Mouse (Mus musculus) CD4-positive helper T cell, adult 2 months (primary cell): ENCODE results near the gene Nf2.

Source experiments
- DNase-seq: peaks from one replicate; pipeline ENCODE4 v3.0.0-alpha.2; 2012; ENCODE audit warnings: low read depth, missing footprints, low spot score

Gene Nf2

GRCm38 (mm10) chr11:4849258-4849943 is at the start of gene Nf2:
TSS of gene Nf2 (minus strand) at chr11:4849536.
- peak; percentile 99 for DNase-seq

DNA sequence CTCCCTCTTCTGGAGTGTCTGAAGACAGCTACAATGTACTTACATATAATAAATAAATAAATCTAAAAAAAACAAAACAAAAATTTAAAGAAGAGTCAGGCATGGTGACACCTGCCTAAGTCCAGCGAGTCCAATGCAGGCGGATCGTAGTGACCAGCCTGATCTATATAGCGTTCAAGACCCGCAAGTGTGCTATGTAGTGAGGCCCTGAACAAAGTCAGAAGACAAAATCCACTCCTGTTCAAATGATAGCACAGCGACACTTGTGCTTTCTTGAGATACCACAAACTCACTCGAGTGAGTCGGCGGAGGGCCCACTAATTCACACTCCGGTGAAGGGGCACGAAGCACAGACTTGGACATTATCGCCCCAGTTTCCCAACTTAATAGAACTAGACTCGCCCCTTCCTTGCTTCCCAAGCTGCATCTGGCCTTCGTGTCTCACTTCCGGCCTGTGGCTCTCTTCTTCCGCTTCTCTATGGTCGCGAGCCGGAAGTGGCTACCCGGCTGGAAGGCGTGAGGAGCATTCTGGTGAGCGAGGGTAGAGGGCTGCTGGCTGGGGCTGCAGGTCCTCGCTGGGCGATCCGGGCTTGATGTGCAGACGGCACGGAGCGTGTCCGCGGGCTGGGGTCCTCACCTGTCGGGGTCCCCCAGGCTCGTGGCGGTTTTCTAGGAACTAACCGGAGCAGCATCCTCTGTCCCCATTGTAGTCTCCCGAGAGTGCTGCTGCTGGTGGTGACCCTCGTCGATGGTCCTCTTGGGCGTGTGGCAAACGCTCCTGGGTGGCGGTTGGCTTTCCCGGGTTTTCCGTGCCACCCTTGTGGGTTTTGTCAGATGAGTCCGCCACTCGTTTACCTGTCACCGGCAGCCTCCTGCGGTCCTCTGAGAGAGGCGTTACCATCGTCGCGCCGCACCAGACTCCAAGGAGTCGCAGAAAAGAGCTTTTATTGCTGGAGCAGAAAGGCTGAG is 45.8 kb upstream of the Nf2 start, which contains the start of gene Thoc5:
Gene Thoc5, plus strand, starts transcription at position 473 of the 969 bp plus-strand sequence.
- DNase-seq: peak; percentile 85

- DNase-seq: no peak
Measured at GRCm38 (mm10) chr11:4886987-4887386, 37.7 kb upstream of the Nf2 start.

DNA sequence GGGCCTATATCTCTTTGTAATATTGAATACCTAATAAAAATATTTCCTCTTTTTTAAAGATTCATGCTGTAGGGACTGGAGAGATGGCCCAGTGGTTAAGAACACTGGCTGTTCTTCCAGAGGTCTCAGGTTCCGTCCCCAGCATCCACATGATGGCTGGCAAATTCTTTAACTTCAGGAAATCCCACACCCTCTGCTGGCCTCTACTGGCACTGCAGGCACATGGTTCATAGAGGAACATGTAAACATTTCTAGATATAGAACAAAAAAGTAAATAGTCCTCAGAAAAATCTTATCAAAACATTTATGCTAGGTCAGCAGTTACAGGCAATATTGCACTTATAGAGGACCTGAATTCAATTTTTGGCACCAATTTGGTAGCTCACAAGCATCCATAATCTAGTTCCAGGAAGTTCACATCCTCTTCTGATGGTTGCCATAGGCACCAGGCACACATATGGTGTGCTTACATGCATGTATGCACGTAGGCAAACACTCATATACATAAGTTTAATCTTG is 36.1 kb upstream of the Nf2 start:
- DNase-seq: peak; percentile 51

DNA sequence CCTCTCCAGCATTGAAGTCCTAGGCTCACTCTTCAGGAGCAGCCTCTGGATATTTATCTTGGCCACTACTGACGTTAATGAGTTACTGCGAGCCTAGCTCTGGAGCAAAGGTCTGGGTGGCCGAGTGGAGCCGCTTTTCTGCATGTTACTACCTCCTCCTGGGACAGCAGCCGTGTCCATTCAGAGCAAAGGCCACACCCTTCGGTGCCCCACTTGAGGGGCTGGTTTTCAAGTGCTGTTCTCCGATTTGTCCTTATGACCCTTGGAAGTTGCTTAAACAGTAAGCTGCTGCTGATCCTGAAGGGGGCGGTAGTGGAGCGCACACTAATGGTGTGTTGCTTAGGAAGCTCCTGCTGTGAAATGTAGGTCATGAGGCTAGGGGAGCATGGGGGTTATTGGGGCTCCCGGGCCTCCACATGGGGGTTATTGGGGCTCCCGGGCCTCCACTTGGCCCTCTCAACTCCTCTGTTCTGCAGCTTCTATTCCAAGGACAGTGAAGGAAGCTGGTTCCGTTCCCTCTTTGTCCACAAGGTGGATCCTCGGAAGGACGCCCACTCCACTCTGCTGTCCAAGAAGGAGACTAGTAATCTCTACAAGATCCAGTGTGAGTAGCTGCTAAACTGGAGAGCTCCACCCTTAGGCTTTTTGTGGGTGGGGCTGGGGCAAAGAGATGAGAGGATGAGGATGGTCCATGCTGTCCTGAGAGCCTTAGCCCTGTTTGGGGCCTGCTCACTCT is 33.7 kb upstream of the Nf2 start:
- no peak for DNase-seq

DNA sequence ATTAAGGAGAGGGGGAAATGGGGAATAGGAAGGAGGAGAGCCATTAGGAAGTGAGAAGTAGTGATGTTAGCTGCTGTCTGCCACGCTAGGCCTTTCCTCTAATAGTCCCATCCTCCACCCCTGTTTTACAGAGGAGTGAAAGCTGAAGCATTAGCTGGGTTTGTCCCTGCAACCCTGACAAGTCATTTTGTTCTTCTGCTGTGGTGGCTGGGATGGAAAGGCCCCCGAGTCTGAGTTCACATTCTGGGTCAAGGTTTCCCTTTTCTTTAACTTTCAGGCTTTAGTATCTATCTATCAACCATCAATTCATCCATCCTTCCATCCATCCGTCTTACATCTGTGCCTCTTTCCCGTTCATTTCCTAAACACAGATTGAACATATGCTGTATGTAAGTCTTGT is 31.8 kb upstream of the Nf2 start:
- DNase-seq: no peak

DNA sequence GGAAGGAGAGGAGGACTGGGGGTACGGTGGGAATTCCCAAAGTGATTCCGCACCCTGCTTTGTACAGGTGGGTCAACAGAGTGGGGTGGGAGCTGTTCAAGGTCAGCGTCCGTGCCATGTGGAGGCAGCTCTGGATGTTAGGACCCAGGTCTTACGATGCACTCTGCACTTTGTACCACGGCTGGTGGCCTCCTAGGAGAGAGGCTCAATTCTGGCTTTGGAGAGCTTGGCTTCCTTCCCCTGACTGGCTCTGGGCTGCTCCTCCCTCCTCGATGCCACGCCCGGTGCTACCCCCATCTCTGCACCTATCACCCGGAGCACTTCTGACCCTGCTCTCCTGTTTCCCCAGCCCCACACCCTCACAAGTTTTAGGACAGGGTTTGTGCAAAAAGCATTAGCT is 25.2 kb upstream of the Nf2 start:
- no peak for DNase-seq

- DNase-seq: peak; percentile 88
Measured at GRCm38 (mm10) chr11:4873755-4874475, 24.6 kb upstream of the Nf2 start, which contains the start of gene Nipsnap1. TSS of gene Nipsnap1 (plus strand) at chr11:4873951.

- peak; percentile 78 for DNase-seq
Measured at GRCm38 (mm10) chr11:4865645-4866251, 16.4 kb upstream of the Nf2 start.

DNA sequence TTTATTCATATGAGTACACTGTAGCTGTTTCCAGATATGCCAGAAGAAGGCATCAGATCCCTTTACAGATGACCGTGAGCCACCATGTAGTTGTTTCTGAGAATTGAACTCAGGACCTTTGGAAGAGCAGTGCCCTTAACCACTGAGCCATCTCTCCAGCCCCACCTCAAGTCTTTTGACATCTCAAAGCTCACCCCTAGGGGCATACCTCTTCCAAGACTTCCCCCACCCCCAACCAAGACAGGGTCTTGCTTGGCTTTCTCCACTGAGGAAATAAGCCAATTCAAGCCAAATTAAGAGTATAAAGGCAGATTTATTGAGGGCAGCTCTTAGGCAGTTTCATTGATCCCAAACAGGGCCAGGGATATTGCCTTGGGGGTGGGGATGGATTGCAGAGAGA is 13.4 kb upstream of the Nf2 start:
- DNase-seq: no peak

DNA sequence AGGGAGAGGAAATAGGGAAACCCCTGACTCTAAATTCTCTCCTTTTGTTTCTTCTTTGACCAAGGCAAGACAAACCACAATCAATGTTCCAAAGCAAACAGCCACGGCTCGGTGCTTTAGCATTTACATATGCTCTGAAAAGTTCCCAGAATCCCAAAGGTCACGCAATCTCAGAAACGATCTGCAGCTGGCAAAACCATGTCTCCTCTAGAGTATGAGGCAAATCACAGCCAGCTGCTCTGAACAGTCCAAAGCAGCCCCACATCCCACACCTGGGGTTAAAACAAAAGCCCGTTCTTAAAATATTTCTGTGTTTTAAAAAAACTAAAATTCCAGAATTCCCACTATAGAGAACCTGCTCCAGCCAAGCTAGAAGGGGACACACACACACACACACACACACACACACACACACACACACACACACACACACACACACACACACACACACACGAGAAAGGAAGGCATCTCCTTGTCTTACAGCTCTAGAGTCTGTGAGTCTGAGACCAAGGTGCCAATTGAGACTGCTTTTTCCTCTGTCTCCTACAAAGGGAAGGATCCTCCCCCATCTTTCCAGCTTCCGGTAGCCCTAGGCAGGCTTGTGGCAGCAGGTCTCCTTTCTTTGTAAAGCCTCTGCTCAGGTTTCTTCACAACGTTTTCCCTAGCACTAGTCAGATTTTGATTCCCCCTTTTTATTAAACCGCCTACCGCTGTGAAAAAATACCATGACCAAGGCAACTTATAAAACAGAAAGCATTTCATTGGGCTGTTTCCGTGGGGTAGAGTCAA is 12.7 kb upstream of the Nf2 start:
- no peak for DNase-seq

DNA sequence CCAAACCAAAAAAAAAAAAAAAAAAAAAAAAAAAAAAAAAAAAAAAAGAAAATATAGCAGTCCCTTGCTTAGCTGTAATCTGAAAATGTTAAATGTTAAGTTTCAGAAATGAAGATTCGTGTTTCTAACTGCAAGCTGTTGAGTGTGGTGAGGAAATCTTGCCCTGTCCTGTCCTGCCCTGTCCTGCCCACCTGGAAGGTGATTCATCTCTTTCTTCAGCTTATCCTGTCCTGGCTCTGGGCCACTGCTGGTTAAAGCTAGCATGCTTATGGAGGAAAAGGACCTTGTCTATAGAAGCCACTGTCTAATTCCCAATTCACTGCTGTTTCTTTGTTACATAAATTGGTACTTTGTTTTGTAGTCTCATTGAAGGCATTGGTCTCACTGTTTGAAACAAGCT is 11.7 kb upstream of the Nf2 start:
- DNase-seq: no peak

GRCm38 (mm10) chr11:4858416-4858815 is 9.1 kb upstream of the Nf2 start:
- DNase-seq: no peak

- no peak for DNase-seq
Measured at GRCm38 (mm10) chr11:4854181-4854580, 4.8 kb upstream of the Nf2 start.

GRCm38 (mm10) chr11:4853021-4853420 is 3.7 kb upstream of the Nf2 start:
- no peak for DNase-seq

- no peak for DNase-seq
Measured at GRCm38 (mm10) chr11:4850404-4850803, 1.1 kb upstream of the Nf2 start.

- peak; percentile 65 for DNase-seq
Measured at GRCm38 (mm10) chr11:4848483-4849248, 670 bp downstream of the Nf2 start.

- no peak for DNase-seq
Measured at GRCm38 (mm10) chr11:4840942-4841526, 8.3 kb downstream of the Nf2 start.

GRCm38 (mm10) chr11:4838235-4838634 is 11.1 kb downstream of the Nf2 start:
- DNase-seq: no peak
